Comparison of ENCODE assay signal across 9 mouse cellular contexts in the genomic region with DNA sequence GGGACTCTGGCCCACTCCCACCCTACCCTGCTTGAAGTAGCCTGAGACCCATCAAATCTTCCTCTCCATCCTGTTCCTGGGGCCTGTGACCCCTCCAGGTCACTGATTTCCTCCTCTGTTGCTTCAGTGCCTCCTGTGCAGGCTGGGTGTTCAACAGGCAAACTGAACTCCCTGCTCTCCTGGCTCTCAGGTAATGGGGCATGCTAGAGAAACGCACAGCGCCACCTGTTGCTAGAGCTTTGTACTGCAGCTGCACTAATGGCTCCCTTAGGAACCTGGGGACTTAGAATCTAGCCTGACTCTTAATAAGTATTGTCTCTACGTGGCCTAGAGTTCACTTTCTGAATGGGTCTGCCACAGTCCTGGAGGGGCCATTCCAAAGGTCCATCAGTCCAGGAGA. TPM values are rescaled to one million over a fixed set of nuclear protein-coding genes. Genes with fewer than 3 reads are reported as not detected.
DNase-seq lines count a peak whose midpoint lies in the region; TF ChIP-seq lines count a peak whose summit lies in the region.
"Had no signal": no experiment of that assay in that cellular context is flagged by ENCODE, and none has a peak within 500 bp of the region (broad histone marks: within the 10 kb centered on the region; RNA-seq: fewer than 3 reads in every experiment).

No protein-coding gene starts in this region.

- TF ChIP-seq CTCF in liver, adult 2 months (IDR thresholded peaks at IDR 0.05; ENCODE audit: low read depth, low read length) = peak; percentile 92

- no peaks in the 10 kb centered on the region for H3K36me3 ChIP-seq in liver, adult 2 months (ENCODE audit: control insufficient read depth, insufficient read depth, low read length)

- WGBS in liver, adult 2 months = 14% methylated on average over 3 of the region's 3 CpGs

- no peak overlapping the region for H3K27ac ChIP-seq in liver, adult 2 months (replicated peaks; ENCODE audit: insufficient read depth, low read depth, low read length)
- H3K27ac ChIP-seq: embryonic facial prominence, embryonic 15.5 days had no signal

- H3K4me3 ChIP-seq in liver, adult 2 months (ENCODE audit: insufficient read depth, low read depth, low read length) = no peak overlapping the region
- H3K4me3 ChIP-seq: embryonic facial prominence, embryonic 15.5 days had no signal

- DNase-seq in ovary, postnatal 10 days (ENCODE audit: low spot score) = peak; percentile 49
- no peak for DNase-seq in ovary, adult 18-20 months (ENCODE audit: low spot score)
- DNase-seq in cerebellum, adult 9-10 months = peak; percentile 87
- peak; percentile 77 for DNase-seq in gastrocnemius, adult 18-20 months (ENCODE audit: low spot score)
- peak; percentile 64 for DNase-seq in kidney, adult 11 months
- peak; percentile 62 for DNase-seq in liver, adult 2 months (ENCODE audit: extremely low read depth, low read depth, low spot score)
- peak; percentile 81 for DNase-seq in neural tube, embryonic 10.5 days (ENCODE audit: extremely low spot score, low spot score)
- DNase-seq in testis, postnatal 14 days (ENCODE audit: low spot score) = peak; percentile 40

- no peaks in the 10 kb centered on the region for H3K4me1 ChIP-seq in liver, adult 2 months (ENCODE audit: control insufficient read depth, insufficient read depth, low read length)
- H3K4me1 ChIP-seq: embryonic facial prominence, embryonic 15.5 days had no signal

- no peaks in the 10 kb centered on the region for H3K27me3 ChIP-seq in liver, adult 2 months (ENCODE audit: control insufficient read depth, insufficient read depth, low read length)
- H3K27me3 ChIP-seq: embryonic facial prominence, embryonic 15.5 days had no signal

- no peak overlapping the region for H3K9ac ChIP-seq in liver, adult 2 months (ENCODE audit: low read depth, low read length)
- H3K9ac ChIP-seq: embryonic facial prominence, embryonic 15.5 days had no signal

- no peak for TF ChIP-seq POLR2A in liver, adult 2 months (IDR thresholded peaks at IDR 0.05; ENCODE audit: extremely low read depth, insufficient read depth, low read length)

- H3K79me2 ChIP-seq in liver, adult 2 months (ENCODE audit: control insufficient read depth, insufficient read depth, low read length) = no peaks in the 10 kb centered on the region

RNA-seq across cellular contexts. Expression of a gene that starts 10.4 kb away (rescaled TPM):
- 10 to 100 TPM; 11.6 TPM for total RNA-seq in gastrocnemius, adult 18-20 months (2021)
- 4.4 and 6.8 TPM in 2 replicates for total RNA-seq in liver, adult 2 months (2014; rRNA removed)
- polyA plus RNA-seq in liver, adult 2 months (2012; rRNA removed) = 11.3 and 14.1 TPM in 2 replicates

RNA-seq across cellular contexts. Expression of a gene that starts 29.8 kb away (rescaled TPM):
- total RNA-seq in gastrocnemius, adult 18-20 months (2021) = 1 to 10 TPM; 7.6 to 8.2 TPM
- total RNA-seq in liver, adult 2 months (2014; rRNA removed) = 2.3 and 3.9 TPM in 2 replicates
- 2.4 and 2.7 TPM in 2 replicates for polyA plus RNA-seq in liver, adult 2 months (2012; rRNA removed)

RNA-seq across cellular contexts. Expression of a gene that starts 35.4 kb away (rescaled TPM):
- 1,000 to 10,000 TPM; 3,219 to 3,282 TPM for total RNA-seq in gastrocnemius, adult 18-20 months (2021)
- total RNA-seq in liver, adult 2 months (2014; rRNA removed) = 1.8 and 2.0 TPM in 2 replicates
- polyA plus RNA-seq in liver, adult 2 months (2012; rRNA removed) = 3.5 and 5.1 TPM in 2 replicates

RNA-seq across cellular contexts. Expression of a gene that starts 38.0 kb away (rescaled TPM):
- total RNA-seq in gastrocnemius, adult 18-20 months (2021) = 1,000 to 10,000 TPM; 1,348 to 1,458 TPM
- total RNA-seq in liver, adult 2 months (2014; rRNA removed) = not detected in 2 replicates
- polyA plus RNA-seq in liver, adult 2 months (2012; rRNA removed) = not detected in 2 replicates

RNA-seq across cellular contexts. Expression of a gene that starts 46.0 kb away (rescaled TPM):
- total RNA-seq in gastrocnemius, adult 18-20 months (2021) = 1 to 10 TPM; 7.3 to 8.6 TPM
- total RNA-seq in liver, adult 2 months (2014; rRNA removed) = 2.6 and 4.9 TPM in 2 replicates
- polyA plus RNA-seq in liver, adult 2 months (2012; rRNA removed) = 7.7 and 9.4 TPM in 2 replicates

Comparison
In these comparisons a context has a peak if more than half of its experiments do, and no peak if none do; other contexts are left out.
1. RNA of a gene that starts 35.4 kb away (total RNA-seq): 3,219 to 3,282 TPM in gastrocnemius, adult 18-20 months; 1.8 to 2.0 TPM in liver, adult 2 months; every median in the first group is over 1,000 times any median in the second.